Mouse (Mus musculus): ENCODE data around the gene Cdon.

GRCm38 (mm10) chr9:35475394-35475793 is 54.5 kb downstream of the Cdon start:
- TF ChIP-seq POLR2A (IDR thresholded peaks at IDR 0.05; ENCODE audit: borderline replicate concordance, insufficient read depth, low read length) = no peak
- TF ChIP-seq CTCF (IDR thresholded peaks at IDR 0.05; ENCODE audit: borderline replicate concordance, insufficient read depth, low read depth, low read length) = no peak

Measured in cerebellum, adult 2 months (tissue).